Mouse (Mus musculus) neural tube, embryonic 14.5 days (tissue): ENCODE results near the gene Tlr9. TPM values are rescaled to one million over a fixed set of nuclear protein-coding genes. Genes with fewer than 3 reads are reported as not detected.

Source experiments
- ATAC-seq: fragments of 200-750 bp; cut with Nextera tagmentation; 2 replicates; pipeline ENCODE4 v1.8.0; 2017; ENCODE audit warnings: low read depth, mild to moderate bottlenecking, moderate TSS enrichment, moderate library complexity
- H3K27ac ChIP-seq: fragments of 300-500 bp; sonication (generic); 2 replicates; pipeline ENCODE4 v1.5.1; 2014; ENCODE audit warnings: low read depth, mild to moderate bottlenecking, control low read depth, low read length, moderate library complexity, mixed read lengths
- H3K27me3 ChIP-seq: fragments of 300-500 bp; sonication (generic); 2 replicates; pipeline ENCODE4 v1.6.1; 2014; ENCODE audit warnings: low read length; ENCODE audit not compliant: control insufficient read depth, insufficient read depth
- H3K36me3 ChIP-seq: fragments of 300-500 bp; sonication (generic); 2 replicates; pipeline ENCODE4 v1.6.1; 2014; ENCODE audit warnings: low read length, mixed read lengths; ENCODE audit not compliant: control insufficient read depth, insufficient read depth
- H3K4me1 ChIP-seq: fragments of 300-500 bp; sonication (generic); 2 replicates; pipeline ENCODE4 v1.6.1; 2014; ENCODE audit warnings: low read length; ENCODE audit not compliant: control insufficient read depth, insufficient read depth
- H3K4me2 ChIP-seq: fragments of 300-500 bp; sonication (generic); 2 replicates; pipeline ENCODE4 v1.6.1; 2014; ENCODE audit warnings: mild to moderate bottlenecking, low read depth, low read length, control low read depth
- H3K4me3 ChIP-seq: fragments of 300-500 bp; sonication (generic); 2 replicates; pipeline ENCODE4 v1.5.1; 2014; ENCODE audit warnings: low read depth, low read length, control low read depth, mixed read lengths
- H3K9ac ChIP-seq: fragments of 300-500 bp; sonication (generic); replicated peaks from 2 replicates; pipeline ENCODE4 v1.6.1; 2014; ENCODE audit warnings: low read depth, mild to moderate bottlenecking, control low read depth, low read length, mixed read lengths
- H3K9me3 ChIP-seq: fragments of 300-500 bp; sonication (generic); 2 replicates; pipeline ENCODE4 v1.6.1; 2016; ENCODE audit warnings: low read length; ENCODE audit not compliant: control insufficient read depth
- WGBS: fragments of 180-500 bp; shearing (Covaris S2); extraction: QIAGEN DNeasy Blood & Tissue Kit; methylation state at CpG from one replicate; pipeline ENCODE4 v1.1.7; 2014; 5-methylcytosine and 5-hydroxymethylcytosine counted together
- polyA plus RNA-seq: library from polyadenylated mRNA; unstranded; fragments of >200 nt; fragmentation: Nextera tagmentation; extraction: Ambion mirVana; gene quantifications from 2 replicates; pipeline ENCODE4 v1.2.1, GENCODE M21; 2014

Gene Tlr9
- polyA plus RNA-seq, 1 experiment from 2014 or later = 0.09 TPM

DNA sequence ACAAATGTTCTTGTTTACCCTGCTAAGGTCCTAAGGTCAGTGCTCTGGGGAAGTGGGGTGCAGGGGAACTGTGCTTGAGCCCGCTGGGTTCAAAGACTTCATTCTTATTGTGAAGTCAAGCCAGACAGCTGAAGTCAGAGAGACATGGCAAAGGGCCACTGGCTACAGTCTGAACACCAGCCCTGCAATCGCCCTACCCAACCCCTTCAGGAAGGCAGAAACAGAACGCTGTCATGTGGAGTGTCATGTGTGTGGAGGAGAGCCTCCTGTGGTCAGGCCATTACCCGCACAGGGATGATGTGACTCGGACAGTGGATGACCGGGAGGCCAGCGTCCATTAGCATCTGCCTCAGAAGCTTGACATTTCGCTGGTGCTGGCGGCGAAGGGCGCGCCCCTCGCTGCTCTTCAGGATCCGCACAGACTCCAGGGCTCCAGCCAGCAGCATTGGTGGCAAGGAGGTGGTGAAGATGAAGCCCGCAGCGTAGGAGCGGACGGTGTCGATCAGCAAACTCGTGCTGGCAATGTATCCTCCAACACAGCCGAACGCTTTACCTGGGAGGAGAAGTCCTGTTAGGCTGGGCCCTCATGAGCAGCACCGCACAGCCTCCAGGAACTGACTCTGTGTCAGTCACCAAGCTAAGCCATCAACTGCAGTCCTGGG, 13.9 kb downstream of the Tlr9 start:
- 93% methylated on average over 23 of the region's 23 CpGs for WGBS
- Histone ChIP-seq H3K4me3 (no peak overlapping the region), H3K4me2 (no peak overlapping the region), H3K27ac (no peak overlapping the region), H3K36me3 (peaks cover 68% of the 10 kb centered on the region), H3K27me3 (no peaks in the 10 kb centered on the region), H3K9me3 (no peaks in the 10 kb centered on the region), H3K9ac (no peak overlapping the region), H3K4me1 (no peaks in the 10 kb centered on the region)
- no peak for ATAC-seq

- peaks cover 68% of the 10 kb centered on the region for H3K36me3 ChIP-seq
- H3K9me3 ChIP-seq = no peaks in the 10 kb centered on the region
- H3K27me3 ChIP-seq = no peaks in the 10 kb centered on the region
- no peak overlapping the region for H3K9ac ChIP-seq
- no peak for ATAC-seq
- no peaks in the 10 kb centered on the region for H3K4me1 ChIP-seq
- no peak overlapping the region for H3K4me3 ChIP-seq
- H3K4me2 ChIP-seq = no peak overlapping the region
- WGBS = 99% methylated on average over 3 of the region's 3 CpGs
- H3K27ac ChIP-seq = no peak overlapping the region
Observed at GRCm38 (mm10) chr9:106236818-106237211, 14.4 kb downstream of the Tlr9 start.

DNA sequence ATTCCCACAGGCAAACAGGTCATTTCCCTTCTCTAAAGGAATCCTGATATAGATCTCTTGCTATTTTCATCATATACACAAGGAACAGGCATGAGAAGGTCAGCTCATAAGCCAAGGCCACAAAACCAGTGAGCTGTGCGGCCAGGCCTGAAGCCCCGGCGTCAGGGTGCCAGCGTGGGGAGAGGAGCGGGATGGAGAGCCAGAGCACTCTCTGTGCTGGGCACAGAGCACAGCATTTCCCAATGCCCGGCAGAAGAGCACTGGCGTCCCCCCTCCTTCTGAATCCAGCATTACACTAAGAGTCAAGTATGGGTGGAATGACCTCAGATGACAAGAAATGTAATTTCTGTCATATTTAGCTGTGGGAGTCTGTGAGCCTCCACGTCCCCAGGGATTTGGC, 15.0 kb downstream of the Tlr9 start:
- no peaks in the 10 kb centered on the region for H3K27me3 ChIP-seq
- no peaks in the 10 kb centered on the region for H3K9me3 ChIP-seq
- H3K4me2 ChIP-seq = no peak overlapping the region
- WGBS = 89% methylated on average over 8 of the region's 8 CpGs
- no peak for ATAC-seq
- peaks cover 68% of the 10 kb centered on the region for H3K36me3 ChIP-seq
- H3K4me1 ChIP-seq = no peaks in the 10 kb centered on the region
- no peak overlapping the region for H3K9ac ChIP-seq
- H3K27ac ChIP-seq = no peak overlapping the region
- no peak overlapping the region for H3K4me3 ChIP-seq

- no peak for ATAC-seq
- H3K9ac ChIP-seq = no peak overlapping the region
- H3K27me3 ChIP-seq = no peaks in the 10 kb centered on the region
- no peaks in the 10 kb centered on the region for H3K4me1 ChIP-seq
- no peak overlapping the region for H3K27ac ChIP-seq
- peaks cover 63% of the 10 kb centered on the region for H3K36me3 ChIP-seq
- H3K9me3 ChIP-seq = no peaks in the 10 kb centered on the region
- H3K4me3 ChIP-seq = no peak overlapping the region
- WGBS = 96% methylated on average over 10 of the region's 10 CpGs
- H3K4me2 ChIP-seq = no peak overlapping the region
Observed at GRCm38 (mm10) chr9:106237878-106238277, 15.5 kb downstream of the Tlr9 start.

GRCm38 (mm10) chr9:106241541-106242164, 19.3 kb downstream of the Tlr9 start:
- no peak overlapping the region for H3K4me3 ChIP-seq
- peaks cover 42% of the 10 kb centered on the region for H3K36me3 ChIP-seq
- H3K4me1 ChIP-seq = peaks cover 7% of the 10 kb centered on the region
- H3K27me3 ChIP-seq = no peaks in the 10 kb centered on the region
- 92% methylated on average over 10 of the region's 10 CpGs for WGBS
- no peak overlapping the region for H3K9ac ChIP-seq
- H3K27ac ChIP-seq = no peak overlapping the region
- H3K4me2 ChIP-seq = no peak overlapping the region
- no peak for ATAC-seq
- no peaks in the 10 kb centered on the region for H3K9me3 ChIP-seq

DNA sequence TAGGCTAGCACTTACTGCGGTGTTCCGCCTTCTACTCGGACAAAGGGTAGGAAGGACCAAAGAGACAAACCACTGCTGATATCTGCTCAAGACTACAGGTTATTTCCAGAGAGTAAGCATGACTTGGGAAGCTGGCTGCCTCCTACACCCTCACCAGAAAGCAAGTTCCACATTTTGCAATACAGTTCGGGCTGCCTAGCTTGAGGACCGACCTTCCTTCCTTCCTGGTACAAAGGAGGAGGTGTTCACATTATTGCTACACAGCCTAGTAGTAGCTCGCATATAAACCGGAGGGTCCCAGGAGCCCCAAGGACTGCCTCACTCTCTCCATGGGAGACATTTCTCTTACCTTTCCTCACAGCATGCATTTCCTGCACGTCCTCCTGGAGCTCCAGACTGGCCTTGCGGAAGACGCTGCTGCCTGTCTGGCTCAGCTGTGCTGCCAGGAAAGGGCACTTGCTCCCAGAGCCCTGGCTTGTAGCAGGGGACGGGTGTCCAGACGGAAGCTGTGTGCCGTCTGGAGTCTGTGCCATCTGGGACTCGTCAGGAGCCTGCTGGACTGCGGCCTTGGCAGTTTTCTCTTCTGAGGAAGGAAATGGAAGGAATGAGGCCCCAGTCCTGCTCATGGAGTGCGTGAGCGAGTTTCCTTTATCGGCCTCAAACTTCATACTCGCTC, 20.6 kb downstream of the Tlr9 start:
- no peak overlapping the region for H3K4me3 ChIP-seq
- peaks cover 29% of the 10 kb centered on the region for H3K36me3 ChIP-seq

GRCm38 (mm10) chr9:106249550-106249949, 27.2 kb downstream of the Tlr9 start:
- H3K4me2 ChIP-seq = no peak overlapping the region
- no peak overlapping the region for H3K27ac ChIP-seq
- no peaks in the 10 kb centered on the region; the same call in 1 of the 2 replicates for H3K36me3 ChIP-seq
- no peaks in the 10 kb centered on the region for H3K9me3 ChIP-seq
- WGBS = 90% methylated on average over 11 of the region's 11 CpGs
- peaks cover 22% of the 10 kb centered on the region for H3K4me1 ChIP-seq
- no peaks in the 10 kb centered on the region for H3K27me3 ChIP-seq
- no peak for ATAC-seq
- H3K9ac ChIP-seq = no peak overlapping the region
- no peak overlapping the region for H3K4me3 ChIP-seq

More for the DNA sequence above, 20.6 kb downstream of the Tlr9 start:
- no peaks in the 10 kb centered on the region for H3K27me3 ChIP-seq
- no peaks in the 10 kb centered on the region for H3K9me3 ChIP-seq
- no peak overlapping the region for H3K9ac ChIP-seq
- ATAC-seq = no peak
- peaks cover 13% of the 10 kb centered on the region for H3K4me1 ChIP-seq
- H3K27ac ChIP-seq = no peak overlapping the region
- no peak overlapping the region for H3K4me2 ChIP-seq
- 81% methylated on average over 19 of the region's 19 CpGs for WGBS

DNA sequence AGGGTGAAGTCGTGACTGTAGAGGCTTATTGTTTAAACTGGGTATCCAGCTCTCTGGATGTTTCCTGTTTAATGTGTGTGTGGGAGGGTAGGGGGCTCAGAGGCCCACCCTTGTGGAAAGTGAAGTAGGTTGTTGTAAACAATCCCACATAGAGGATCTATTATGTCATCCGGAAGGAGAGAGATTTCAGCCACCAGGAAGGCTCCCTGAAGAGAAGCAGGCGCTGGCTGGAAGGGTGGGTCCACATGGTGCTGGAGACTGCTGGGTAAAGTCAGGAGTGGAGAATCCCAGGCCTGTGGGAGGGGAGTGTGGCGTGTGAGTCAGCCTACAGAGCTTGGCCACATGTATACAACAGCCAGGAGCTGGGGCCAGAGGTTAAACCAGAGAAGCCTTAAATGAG, 27.8 kb downstream of the Tlr9 start:
- Histone ChIP-seq H3K4me3 (no peak overlapping the region), H3K4me1 (peaks cover 22% of the 10 kb centered on the region), H3K27ac (no peak overlapping the region), H3K9me3 (no peaks in the 10 kb centered on the region), H3K36me3 (no peaks in the 10 kb centered on the region; the same call in 1 of the 2 replicates), H3K27me3 (no peaks in the 10 kb centered on the region), H3K4me2 (no peak overlapping the region), H3K9ac (no peak overlapping the region)
- 55% methylated on average over 4 of the region's 4 CpGs for WGBS
- no peak for ATAC-seq

DNA sequence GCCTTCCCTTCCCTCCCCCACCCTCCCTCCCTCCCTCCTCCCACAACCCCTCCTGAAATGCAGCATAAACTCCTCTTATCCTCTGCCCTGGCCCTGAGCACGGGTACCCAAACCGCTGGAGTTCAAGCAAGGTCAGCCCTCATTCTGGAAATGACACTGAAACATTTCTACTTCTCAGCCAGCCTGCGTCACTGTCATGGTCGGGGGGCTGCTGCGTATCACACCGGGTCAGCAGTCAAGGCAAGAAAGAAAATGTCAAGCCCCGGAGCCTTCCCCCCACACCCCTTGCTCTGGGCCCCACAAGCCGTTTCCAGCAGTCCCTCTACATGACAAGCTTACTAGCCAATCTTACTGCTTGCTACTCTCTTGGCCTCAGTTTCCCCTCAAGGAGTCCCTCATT, 28.7 kb downstream of the Tlr9 start:
- ATAC-seq = no peak
- H3K4me1 ChIP-seq = peaks cover 21% of the 10 kb centered on the region
- H3K4me3 ChIP-seq = no peak overlapping the region
- H3K27ac ChIP-seq = no peak overlapping the region
- H3K4me2 ChIP-seq = no peak overlapping the region
- no peak overlapping the region for H3K9ac ChIP-seq
- 88% methylated on average over 8 of the region's 8 CpGs for WGBS
- H3K9me3 ChIP-seq = no peaks in the 10 kb centered on the region
- no peaks in the 10 kb centered on the region for H3K36me3 ChIP-seq
- H3K27me3 ChIP-seq = no peaks in the 10 kb centered on the region
